Mouse (Mus musculus) erythroblast, embryonic 14.5 days (primary cell): Measurements from ENCODE around the gene Rsrc1.

Experiments used
- GATA1 ChIP-seq: IDR thresholded peaks from 2 replicates; pipeline ENCODE4 v1.6.1; 2012; ENCODE audit warnings: low read length, inconsistent platforms, mixed read lengths
- TAL1 ChIP-seq: IDR thresholded peaks from 3 replicates; pipeline ENCODE4 v1.6.1; 2012; ENCODE audit warnings: low read length, inconsistent platforms, mixed read lengths

DNA sequence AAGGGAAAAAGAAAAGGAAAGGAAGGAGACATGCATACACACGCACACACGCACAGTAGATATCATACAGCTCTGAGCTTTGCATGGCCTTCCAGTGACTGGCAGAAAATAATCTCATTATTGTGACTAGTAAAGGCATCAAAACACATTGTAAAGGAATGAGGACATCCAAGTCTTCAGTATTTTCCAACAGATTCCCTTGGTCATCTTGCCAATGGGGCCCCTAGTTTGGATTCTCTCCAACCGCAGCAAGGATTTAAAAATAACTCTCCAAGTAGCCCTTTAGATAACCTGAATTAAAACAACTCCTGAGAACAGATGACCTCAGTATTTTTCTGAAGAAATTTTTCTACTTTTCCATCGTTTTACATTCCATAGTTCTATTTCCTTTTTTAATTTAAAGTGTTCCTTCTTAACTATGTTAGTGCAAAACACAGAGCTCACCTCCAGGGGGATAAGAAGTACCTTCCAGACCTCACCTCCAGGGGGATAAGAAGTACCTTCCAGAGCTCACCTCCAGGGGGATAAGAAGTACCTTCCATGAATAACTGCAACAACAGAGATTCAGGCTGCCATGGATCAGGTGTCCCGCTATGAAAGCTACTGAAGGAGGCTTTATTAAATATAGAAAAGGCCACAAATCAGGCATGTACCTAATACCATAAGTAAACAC, 388.4 kb downstream of the Rsrc1 start:
- TF ChIP-seq GATA1, result no peak
- no peak for TF ChIP-seq TAL1
